Mouse (Mus musculus) spleen, adult 2 months (tissue): ENCODE measurements around the gene Hoxc10.

Source experiments
- CTCF ChIP-seq: fragments of 200-500 bp; IDR thresholded peaks from 2 replicates; pipeline ENCODE4 v1.5.1; 2011; ENCODE audit warnings: mild to moderate bottlenecking, inconsistent platforms; ENCODE audit not compliant: insufficient read depth, insufficient read length, insufficient replicate concordance; ENCODE audit errors: extremely low read depth
- POLR2A ChIP-seq: fragments of 200-500 bp; IDR thresholded peaks from 2 replicates; pipeline ENCODE4 v1.6.1; 2011; ENCODE audit warnings: low read depth, low read length, inconsistent platforms

- no peak for TF ChIP-seq CTCF
- no peak for TF ChIP-seq POLR2A
Observed at GRCm38 (mm10) chr15:102976171-102976570, 9.6 kb downstream of the Hoxc10 start, which contains the start of gene Hoxc9.
